Mouse (Mus musculus) thymus, postnatal 25 days (tissue): Measurements from ENCODE around the gene Hmgcs2.

Experiments used
- DNase-seq: peaks from one replicate; pipeline ENCODE4 v3.0.0; 2022

Hmgcs2 gene

GRCm38 (mm10) chr3:98280204-98280932 is at the start of gene Hmgcs2:
Gene Hmgcs2 (plus strand): TSS chr3:98280435.
- peak; percentile 33 for DNase-seq

- DNase-seq: no peak
Observed at GRCm38 (mm10) chr3:98233504-98233903, 46.7 kb upstream of the Hmgcs2 start.

GRCm38 (mm10) chr3:98236266-98236665 is 44.0 kb upstream of the Hmgcs2 start:
- DNase-seq: no peak

- no peak for DNase-seq
Observed at GRCm38 (mm10) chr3:98237240-98237639, 43.0 kb upstream of the Hmgcs2 start.

- no peak for DNase-seq
Observed at GRCm38 (mm10) chr3:98238150-98238549, 42.1 kb upstream of the Hmgcs2 start.

GRCm38 (mm10) chr3:98242051-98242450 is 38.2 kb upstream of the Hmgcs2 start:
- DNase-seq: no peak

- DNase-seq: no peak
Observed at GRCm38 (mm10) chr3:98242458-98243037, 37.7 kb upstream of the Hmgcs2 start.

GRCm38 (mm10) chr3:98245892-98246291 is 34.3 kb upstream of the Hmgcs2 start:
- no peak for DNase-seq

- DNase-seq: no peak
Observed at GRCm38 (mm10) chr3:98246985-98247751, 33.1 kb upstream of the Hmgcs2 start.

GRCm38 (mm10) chr3:98249378-98249777 is 30.9 kb upstream of the Hmgcs2 start:
- DNase-seq: no peak

- DNase-seq: no peak
Observed at GRCm38 (mm10) chr3:98249833-98250448, 30.3 kb upstream of the Hmgcs2 start.

- DNase-seq: no peak
Observed at GRCm38 (mm10) chr3:98254059-98254458, 26.2 kb upstream of the Hmgcs2 start.

- no peak for DNase-seq
Observed at GRCm38 (mm10) chr3:98254656-98255583, 25.3 kb upstream of the Hmgcs2 start.

GRCm38 (mm10) chr3:98258723-98259122 is 21.5 kb upstream of the Hmgcs2 start:
- no peak for DNase-seq

- DNase-seq: no peak
Observed at GRCm38 (mm10) chr3:98259271-98259751, 20.9 kb upstream of the Hmgcs2 start.

- DNase-seq: no peak
Observed at GRCm38 (mm10) chr3:98260534-98260933, 19.7 kb upstream of the Hmgcs2 start.

- DNase-seq: no peak
Observed at GRCm38 (mm10) chr3:98261415-98261814, 18.8 kb upstream of the Hmgcs2 start.

GRCm38 (mm10) chr3:98262133-98262532 is 18.1 kb upstream of the Hmgcs2 start:
- DNase-seq: no peak

- peak; percentile 20 for DNase-seq
Observed at GRCm38 (mm10) chr3:98267249-98267651, 13.0 kb upstream of the Hmgcs2 start.

- DNase-seq: no peak
Observed at GRCm38 (mm10) chr3:98273623-98274398, 6.4 kb upstream of the Hmgcs2 start.

- DNase-seq: peak; percentile 4
Observed at GRCm38 (mm10) chr3:98279682-98280081, 553 bp upstream of the Hmgcs2 start.
